Mouse (Mus musculus): ENCODE measurements around the gene Vps11.
"Not testable (repeated sequence)": the region's sequence is repeated elsewhere in the genome, so short reads cannot be mapped to it uniquely, and the experiment has no call there.

Gene Vps11

DNA sequence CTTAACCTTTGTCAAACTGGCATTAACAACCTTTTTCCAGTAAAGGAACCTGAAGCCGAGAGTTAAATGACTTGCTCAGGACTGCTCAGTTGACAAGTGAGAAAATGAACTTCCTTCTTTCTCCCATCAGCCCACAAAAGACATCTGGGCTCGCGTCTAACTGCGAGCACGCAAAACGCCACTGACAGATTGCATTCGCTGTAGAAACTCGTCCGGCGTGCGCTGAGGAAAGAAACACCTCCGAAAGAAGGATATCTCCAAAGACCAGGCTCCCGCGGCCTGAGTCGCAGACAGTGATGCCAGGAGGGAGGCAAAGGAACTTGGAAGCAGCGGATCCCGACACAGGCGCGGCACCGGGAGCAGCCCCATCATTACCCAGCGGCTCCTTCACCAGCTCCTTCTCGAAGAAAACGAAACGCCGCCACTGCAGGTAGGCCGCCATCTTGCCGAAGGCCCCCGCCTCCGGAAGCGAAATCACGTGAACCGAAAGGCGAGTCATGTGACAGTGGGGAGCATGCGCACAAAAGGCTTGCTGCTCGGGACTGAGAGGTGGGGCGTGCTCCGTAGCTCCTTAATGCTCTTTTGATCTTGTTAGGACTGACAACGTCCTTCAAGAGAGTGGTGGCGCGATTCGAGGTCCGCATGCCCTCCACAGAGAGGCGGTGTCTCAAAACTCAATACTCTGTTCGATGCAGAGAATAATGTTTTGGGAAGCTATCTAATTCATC is at the start of gene Vps11:
Vps11 (minus strand) TSS at position 481 of the 728 bp plus-strand sequence.
- peak; percentile 83 for ATAC-seq (ENCODE audit: low TSS enrichment)

DNA sequence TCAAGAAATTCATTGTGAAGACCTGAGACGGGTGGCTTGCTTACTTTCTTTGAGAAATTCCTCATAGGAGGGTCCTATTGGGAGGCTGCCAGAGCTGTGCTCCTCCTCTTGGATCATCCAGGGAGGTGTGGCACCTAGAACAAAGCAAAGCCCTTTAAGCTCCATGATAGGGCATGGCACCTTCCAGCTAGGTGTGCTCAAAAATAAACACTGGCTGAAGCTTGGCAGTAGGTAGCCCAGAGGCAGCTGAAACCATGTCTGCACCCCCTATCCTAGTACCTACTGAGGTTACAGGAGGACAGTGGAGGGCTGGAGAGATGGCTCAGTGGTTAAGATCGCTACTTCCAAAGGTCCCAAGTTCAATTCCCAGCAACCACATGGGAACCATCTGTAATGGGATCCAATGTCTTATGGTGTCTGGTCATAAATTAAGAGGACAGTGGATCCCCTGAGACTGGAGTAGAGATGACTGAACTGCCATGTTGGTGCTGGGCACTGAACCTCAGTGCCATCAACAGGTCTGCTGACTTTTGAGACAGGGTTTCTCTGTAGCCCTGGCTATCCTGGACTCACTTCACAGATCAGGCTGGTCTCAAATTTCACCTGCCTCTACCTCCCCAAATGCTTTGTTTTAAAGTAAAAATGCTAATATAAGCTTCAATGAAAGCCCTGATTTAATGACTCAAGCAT is 49.3 kb upstream of the Vps11 start:
- no peak for ATAC-seq (ENCODE audit: low TSS enrichment)

DNA sequence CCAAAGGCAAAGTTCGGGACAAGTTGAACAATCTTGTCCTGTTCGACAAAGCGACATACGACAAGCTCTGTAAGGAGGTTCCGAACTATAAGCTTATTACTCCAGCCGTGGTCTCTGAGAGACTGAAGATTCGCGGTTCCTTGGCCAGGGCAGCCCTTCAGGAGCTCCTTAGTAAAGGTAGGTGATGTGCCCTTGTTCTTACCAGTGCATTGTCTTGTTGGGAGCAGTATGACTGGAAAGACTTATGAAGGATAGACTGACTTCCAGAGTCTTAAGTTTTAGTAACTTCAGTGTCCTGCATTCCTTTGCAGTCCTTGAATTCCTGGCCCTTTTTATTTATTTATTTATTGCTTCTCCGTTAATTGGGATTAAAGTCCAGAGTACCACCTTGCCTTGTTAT is 47.2 kb upstream of the Vps11 start:
- ATAC-seq (ENCODE audit: low TSS enrichment) = not testable (repeated sequence)

DNA sequence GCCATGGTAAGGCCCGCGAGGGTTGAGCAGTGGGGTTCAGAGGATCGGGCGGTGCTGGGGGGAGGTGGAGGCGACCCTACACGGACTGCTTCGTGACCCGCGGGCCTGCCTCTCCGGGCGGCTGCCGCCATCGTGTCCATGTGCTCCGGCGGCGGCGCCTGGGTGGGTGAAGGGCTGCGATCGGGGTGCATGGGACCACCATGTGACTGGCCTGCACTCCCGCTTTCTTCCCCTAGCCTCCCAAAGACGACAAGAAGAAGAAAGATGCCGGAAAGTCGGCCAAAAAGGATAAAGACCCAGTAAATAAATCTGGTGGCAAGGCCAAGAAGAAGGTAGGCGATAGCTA is 46.3 kb upstream of the Vps11 start:
- ATAC-seq (ENCODE audit: low TSS enrichment) = peak; percentile 29

DNA sequence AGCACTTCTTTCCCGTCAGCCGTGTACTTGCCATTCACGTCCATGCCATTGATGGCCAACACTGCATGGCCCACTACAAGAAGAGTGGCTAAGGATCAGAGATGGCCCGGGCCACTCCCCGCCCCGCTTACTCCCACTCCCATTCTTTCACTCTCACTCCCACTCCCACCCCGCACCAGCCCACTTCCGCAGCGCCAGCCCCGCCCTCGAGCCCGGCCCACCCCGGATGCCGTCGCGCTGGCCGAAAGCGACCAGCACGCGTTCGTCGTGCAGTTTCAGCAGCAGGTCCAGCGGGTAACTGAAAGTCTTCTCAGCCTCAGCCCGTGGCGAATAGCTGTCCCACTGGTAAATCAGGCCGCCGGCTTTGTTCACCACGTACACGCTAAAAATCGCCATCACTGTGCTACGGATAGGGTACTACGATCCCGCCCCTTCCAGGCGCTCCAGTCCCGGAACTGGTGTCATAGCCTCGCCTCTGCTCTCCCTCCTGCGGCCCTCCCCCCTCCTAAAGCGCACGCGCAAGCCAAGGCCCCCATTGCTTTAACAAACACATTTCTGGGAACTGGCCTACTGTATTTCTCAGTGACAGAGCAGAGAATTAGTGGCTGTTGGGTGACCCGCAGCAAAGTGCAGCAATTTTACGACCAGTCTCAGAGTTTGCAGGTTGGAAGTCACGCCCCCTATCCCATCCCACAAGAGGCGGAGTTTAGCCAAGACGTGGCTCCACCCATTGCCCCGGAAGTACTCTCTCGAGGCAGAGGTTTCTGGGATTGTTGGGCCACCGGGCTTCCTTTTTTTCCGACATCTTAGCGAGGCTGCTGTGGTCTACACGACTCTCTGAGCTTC is 45.7 kb upstream of the Vps11 start, which contains the start of the genes Rps25 and Trappc4:
Rps25 (plus strand) TSS at position 234 of the 846 bp plus-strand sequence.
Trappc4 (minus strand) TSS at position 695 of the 846 bp plus-strand sequence.
- ATAC-seq (ENCODE audit: low TSS enrichment) = peak; percentile 94

DNA sequence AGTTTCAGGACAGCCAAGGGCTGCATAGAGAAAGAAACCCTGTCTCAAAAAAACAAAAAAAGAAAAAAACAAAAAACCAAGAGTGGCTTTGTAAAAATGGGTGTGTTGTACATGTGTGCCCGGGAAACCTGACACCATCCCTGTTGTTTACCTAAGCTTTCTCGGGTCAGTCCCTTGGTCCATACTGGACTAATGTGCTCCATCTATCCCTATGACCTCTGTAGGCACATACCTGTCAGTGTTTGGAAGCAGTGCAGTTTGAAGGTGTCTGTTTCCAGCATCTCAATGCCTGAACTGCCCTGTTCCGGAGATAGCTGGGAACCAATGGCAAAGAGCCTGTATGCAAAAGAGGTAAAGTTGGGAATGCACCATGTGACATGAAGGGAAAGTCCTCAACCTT is 43.5 kb upstream of the Vps11 start:
- ATAC-seq (ENCODE audit: low TSS enrichment) = no peak

DNA sequence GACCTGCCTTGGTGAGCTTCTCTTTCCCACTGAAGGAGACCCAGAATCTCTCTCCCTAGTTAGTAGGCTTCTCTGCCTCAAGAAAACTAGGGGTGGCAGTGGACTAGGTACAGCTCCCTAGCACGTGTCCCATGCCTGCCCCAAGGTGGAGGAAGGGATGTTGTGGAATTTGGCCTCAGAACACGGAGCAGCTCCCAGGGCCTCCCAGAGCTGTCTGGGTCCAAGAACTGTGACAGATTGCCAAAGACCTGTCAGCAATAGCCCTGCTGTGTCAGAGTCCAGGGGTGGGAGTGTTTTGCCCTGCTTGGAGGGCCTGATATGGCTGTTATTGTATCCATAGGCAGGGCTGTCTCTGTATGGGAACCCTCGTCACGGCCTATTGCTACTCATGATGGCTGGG is 39.6 kb upstream of the Vps11 start:
- no peak for ATAC-seq (ENCODE audit: low TSS enrichment)

DNA sequence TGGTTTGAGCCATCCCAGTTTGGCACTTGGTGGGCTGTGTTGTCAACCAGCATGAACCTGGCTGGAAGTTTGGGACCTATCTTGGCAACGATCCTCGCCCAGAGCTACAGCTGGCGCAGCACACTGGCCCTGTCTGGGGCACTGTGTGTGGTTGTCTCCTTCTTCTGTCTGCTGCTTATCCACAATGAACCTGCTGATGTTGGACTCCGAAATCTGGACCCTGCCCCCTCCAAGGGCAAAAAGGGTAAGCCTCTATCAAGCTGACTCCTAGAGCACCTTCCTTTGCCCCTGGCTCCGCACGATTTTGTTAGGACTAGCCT is 38.3 kb upstream of the Vps11 start:
- ATAC-seq (ENCODE audit: low TSS enrichment) = no peak

DNA sequence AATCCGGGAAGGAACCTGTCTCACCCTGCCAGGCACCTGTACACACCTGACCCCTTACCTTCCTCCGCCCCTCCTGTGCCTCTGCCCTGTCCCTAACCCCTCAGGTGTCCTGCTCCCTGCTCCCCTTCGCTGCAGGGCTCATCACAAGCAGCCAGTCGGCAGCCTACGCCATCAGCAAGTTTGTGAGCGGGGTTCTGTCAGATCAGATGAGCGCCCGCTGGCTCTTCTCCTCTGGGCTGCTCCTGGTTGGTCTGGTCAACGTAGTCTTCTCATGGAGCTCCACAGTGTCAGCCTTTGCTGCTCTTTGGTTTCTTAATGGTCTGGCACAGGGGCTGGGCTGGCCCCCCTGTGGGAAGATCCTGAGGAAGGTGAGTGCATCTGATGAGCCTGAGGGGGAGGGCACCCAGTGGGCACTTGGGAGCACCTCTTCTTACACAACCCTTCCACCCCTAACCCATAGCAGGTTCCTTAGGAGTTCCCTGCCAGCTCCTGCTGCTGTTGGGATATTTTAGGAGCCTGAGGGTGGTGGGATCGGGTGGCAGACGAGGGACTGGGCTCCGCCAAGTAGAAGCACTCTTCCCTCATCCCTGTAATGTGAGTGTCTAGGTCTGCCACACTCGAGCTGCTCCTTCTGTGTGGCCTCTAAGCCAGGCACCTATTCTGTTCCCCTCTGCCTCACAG is 37.8 kb upstream of the Vps11 start:
- no peak for ATAC-seq (ENCODE audit: low TSS enrichment)

DNA sequence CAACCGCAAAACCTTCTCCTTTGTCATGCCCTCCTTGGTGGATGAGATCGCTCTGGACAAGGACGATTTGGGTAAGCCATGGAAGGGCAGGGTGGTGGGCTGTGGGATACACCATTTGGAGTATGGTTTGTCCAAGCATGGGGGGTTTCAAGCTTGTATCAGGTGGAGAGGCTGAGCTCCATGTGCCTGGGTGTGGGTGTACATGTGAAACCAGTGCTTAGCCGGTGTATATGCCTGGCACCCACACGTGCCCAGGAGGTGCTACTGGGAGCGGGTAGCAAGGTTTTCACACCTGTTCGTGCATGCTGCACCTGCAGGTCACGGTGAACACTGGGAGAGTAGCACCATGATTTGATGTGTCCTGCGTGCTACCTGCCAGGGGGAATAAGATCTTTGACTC is 37.1 kb upstream of the Vps11 start:
- ATAC-seq (ENCODE audit: low TSS enrichment) = no peak

DNA sequence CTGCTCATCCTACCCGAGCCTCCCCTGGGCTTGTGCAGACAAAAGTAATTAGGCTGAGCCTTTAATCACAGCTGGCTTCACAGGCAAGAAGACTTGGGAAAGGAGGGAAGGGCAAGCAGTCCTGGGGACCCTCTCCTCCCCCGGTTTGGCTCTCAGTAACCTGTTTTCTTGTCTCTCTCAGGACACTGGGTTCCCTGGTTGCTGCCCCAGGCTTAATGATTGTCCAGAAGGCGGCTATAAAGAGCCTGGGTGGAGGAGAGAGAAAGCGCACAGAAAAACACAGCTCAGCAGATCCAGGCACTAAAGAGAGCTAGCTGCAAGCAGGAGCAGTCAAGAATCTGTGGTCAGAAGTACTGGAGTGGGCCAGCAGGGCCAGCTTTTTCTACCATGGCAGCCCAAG is 36.6 kb upstream of the Vps11 start:
- ATAC-seq (ENCODE audit: low TSS enrichment) = no peak

DNA sequence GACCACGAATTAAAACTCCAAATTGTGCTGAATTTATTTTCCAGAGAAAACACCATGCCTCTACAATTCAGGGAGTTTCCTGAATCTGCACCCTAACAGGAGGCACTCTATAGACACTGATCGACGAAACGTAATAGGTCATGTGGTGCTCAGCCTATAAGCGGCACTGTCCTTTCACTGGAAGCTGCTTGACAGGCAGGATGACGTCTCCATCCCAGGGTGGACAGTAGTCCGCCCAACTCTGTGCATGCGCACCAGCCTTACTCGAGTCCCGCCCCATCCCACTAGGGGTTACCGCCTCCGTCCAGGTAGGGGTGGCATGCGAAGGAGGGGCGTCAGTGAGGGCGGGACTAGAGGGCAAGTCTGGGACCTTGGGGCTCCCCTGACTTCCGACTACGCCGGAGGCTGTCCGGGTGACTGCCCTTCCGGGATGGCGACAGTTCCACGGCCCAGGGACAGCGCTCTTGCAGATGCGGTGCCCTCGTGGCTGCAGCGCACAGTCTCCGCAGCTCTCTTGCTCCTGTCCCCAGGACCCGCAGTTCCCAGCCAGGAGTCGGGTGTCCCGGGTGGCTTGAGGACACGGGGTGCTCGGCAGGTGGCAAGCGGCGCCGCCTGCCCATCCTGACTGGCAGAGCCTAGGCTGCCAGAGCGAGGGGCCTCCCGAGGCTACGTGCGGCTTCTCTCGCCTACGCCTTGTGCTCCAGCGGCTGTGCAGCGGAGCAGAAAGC is 35.4 kb upstream of the Vps11 start, which contains the start of gene Slc37a4:
Slc37a4 (plus strand) TSS at position 169 of the 728 bp plus-strand sequence.
- ATAC-seq (ENCODE audit: low TSS enrichment) = peak; percentile 96

DNA sequence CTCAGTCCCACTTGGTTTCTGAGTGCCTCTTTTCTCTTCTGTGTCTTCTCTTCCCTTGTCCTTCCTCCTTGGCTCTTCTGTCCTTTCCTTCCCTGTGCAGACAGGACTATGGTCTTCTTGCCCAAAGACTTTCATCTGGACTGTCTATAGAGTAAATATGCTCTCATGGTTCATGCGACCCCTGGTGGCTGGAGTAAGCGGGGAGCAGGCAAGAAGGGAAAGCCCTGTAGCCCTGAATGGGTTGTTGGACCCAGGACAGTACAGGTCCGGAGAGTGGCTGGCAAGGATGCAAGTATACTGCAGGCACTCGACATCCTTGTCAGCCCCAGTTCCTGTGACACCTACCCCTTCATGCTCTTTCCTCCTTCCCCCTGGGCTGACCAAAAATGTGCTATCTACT is 30.0 kb upstream of the Vps11 start:
- peak; percentile 51; the same call in 1 of the 2 replicates for ATAC-seq (ENCODE audit: low TSS enrichment)

DNA sequence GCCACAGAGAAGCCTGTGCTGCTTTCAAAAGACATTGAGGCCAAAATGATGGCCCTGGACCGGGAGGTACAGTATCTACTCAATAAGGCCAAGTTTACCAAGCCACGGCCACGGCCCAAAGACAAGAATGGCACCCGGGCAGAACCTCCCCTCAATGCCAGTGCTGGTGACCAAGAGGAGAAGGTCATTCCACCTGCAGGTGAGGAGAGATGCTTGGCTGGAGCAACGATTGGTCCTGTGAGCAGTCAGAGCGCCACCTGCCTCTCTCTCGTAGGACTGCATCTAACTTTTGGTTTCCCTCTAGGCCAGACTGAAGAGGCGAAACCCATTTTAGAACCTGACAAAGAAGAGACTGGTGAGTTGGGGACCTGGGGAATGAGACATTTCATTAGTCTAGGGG is 27.8 kb upstream of the Vps11 start:
- peak; percentile 67; the same call in 1 of the 2 replicates for ATAC-seq (ENCODE audit: low TSS enrichment)

DNA sequence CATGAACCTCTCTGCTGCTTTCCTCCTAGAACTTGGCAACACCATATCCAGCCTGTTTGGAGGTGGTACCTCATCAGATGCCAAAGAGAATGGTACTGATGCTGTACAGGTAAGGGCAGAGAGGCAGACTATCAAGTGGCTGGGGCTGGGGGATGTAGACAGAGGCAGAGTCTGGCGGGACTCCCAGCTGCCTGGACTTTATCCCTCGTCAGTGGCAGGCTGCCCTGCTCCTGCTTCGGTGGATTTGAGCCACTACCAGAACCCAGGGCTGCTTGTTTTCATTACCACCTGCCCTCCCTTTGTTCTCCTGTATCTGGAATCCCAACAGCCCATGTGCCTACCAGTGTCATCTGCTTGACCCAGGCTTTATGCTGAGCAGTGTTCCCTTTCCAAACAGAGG is 25.8 kb upstream of the Vps11 start:
- ATAC-seq (ENCODE audit: low TSS enrichment) = no peak

DNA sequence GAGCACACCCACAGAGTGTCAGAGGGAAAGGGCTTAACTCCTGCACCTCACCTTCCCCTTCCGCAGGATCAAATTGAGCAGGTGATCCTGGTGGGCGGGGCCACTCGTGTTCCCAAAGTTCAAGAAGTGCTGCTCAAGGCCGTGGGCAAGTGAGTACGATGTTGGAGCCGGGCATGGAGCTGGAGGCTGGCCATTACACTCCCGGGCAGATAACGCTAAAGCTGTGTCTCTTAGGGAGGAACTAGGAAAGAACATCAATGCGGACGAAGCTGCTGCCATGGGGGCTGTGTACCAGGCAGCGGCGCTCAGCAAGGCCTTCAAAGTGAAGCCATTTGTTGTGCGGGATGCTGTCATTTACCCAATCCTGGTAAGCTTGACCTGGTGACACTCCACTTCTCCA is 23.1 kb upstream of the Vps11 start:
- no peak for ATAC-seq (ENCODE audit: low TSS enrichment)

DNA sequence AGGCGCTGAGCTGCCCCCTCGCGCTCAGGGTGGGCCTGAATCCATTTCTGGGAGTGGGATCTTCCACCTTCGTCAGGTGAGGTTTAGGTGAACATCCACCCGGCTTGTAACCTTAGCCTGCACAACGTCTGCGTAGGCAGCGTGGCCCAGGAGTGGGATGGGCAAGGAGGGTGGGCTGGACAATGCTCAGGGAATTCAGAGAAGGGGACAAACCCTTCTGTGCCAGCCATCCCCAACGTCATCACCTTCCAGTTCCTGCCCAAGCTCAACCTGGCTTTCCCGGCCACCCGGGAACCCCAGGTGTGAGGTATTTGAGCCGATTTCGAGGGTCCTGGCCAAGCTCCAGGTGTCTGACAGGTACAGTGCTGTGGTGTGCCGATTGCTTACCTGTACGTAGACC is 18.4 kb upstream of the Vps11 start:
- ATAC-seq (ENCODE audit: low TSS enrichment) = no peak

DNA sequence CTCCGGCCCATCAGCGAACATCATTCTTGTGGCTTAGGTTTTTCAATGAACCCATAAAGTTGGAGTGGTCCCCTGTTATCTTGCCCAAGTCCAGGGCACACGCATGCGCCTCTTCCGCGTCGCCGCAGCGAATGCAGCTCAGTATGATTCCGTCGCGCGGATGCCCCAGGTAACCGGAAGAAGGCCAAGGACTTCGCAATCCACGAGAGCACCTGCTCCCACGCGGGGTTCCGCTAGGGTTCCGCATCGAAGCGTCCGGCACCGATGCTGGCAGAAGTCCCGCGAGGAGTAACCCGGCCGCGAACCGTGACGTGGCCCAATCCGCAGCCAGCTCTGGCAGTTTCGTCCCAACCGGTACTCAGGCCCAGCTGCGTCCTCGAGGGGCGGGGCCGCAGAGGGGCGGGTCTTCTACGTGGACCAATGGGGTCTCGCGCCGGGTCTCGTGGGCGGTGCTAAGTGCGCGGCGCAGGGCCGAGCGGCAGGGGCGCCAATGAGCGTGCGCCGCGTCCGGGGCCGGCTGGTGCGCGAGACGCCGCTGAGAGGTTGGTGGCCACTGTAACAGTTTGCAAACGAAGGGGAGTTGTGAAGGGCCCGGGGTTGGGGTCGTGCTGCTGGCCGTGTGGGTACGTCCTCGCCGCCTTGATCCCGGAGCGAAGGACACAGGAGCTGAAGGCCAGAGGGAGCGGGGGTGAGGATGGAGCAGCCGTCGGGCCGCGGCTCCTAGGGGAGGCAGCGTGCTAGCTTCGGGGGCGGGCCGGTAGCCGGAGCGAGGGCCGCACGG is 17.8 kb upstream of the Vps11 start, which contains the start of gene Hyou1:
Hyou1 (plus strand) TSS at position 437 of the 781 bp plus-strand sequence.
- ATAC-seq (ENCODE audit: low TSS enrichment) = peak; percentile 95

DNA sequence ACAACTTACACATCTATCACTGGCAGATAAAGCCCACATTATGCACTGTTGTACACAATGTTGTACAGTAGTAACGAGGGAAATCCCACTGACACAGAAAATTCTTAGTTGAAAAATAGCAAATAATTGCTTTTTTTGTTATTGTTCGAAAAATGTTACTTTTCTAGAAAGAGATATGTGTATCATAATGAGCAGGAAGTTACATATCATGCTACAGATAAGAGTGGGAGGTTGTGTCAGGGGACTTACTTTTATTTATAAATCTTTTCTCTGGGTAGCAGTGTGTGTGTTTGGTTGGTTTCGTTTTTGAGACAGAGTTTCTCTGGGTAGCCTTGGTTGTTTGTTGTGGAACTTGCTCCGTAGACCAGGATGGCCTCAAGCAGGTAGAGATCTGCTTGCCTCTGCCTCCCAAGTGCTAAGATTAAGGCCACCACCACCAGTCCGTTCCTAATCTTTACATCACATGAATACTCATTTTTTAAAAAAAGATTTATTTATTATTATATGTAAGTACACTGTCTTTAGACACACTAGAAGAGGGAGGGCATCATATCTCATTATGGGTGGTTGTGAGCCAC is 16.8 kb upstream of the Vps11 start:
- ATAC-seq (ENCODE audit: low TSS enrichment) = no peak

DNA sequence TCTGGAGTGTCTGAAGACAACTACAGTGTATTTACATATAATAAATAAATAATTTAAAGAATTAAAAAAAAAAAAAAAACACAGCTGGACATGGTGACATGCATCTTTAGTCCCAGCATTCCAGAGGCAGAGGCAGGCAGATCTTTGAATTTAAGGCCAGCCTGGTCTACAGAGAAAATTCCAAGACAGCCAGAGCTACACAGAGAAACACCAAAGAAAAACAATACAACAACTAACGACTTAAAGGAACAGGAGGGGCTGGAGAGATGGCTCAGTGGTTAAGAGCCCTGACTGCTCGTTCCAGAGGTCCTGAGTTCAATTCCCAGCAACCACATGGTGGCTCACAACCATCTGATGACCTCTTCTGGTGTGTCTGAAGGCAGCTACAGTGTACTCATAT is 15.9 kb upstream of the Vps11 start:
- not testable (repeated sequence) for ATAC-seq (ENCODE audit: low TSS enrichment)

Measured in frontal cortex, adult (tissue).